Mouse (Mus musculus) intestine, postnatal 0 days (tissue): ENCODE data around the gene Wdr31. TPM values are rescaled to one million over a fixed set of nuclear protein-coding genes. Genes with fewer than 3 reads are reported as not detected.
A peak's percentile ranks its signal among the peaks of the same experiment; 100 is the strongest.

Experiments
- ATAC-seq: fragments of 200-750 bp; cut with Nextera tagmentation; 2 replicates; pipeline ENCODE4 v1.8.0; 2017; ENCODE audit warnings: mild to moderate bottlenecking, moderate TSS enrichment, moderate library complexity
- H3K27ac ChIP-seq: fragments of 300-500 bp; sonication (generic); 2 replicates; pipeline ENCODE4 v1.5.1; 2014; ENCODE audit warnings: mild to moderate bottlenecking, low read depth, low read length, moderate library complexity
- H3K27me3 ChIP-seq: fragments of 300-500 bp; sonication (generic); replicated peaks from 2 replicates; pipeline ENCODE4 v1.6.1; 2014; ENCODE audit warnings: low read length, mixed read lengths; ENCODE audit not compliant: control insufficient read depth, insufficient read depth
- H3K36me3 ChIP-seq: fragments of 300-500 bp; sonication (generic); 2 replicates; pipeline ENCODE4 v1.6.1; 2014; ENCODE audit warnings: mild to moderate bottlenecking, moderate library complexity; ENCODE audit not compliant: control insufficient read depth, insufficient read depth
- H3K4me1 ChIP-seq: fragments of 300-500 bp; sonication (generic); replicated peaks from 2 replicates; pipeline ENCODE4 v1.6.1; 2014; ENCODE audit warnings: antibody characterized with exemption, low read length, mixed read lengths; ENCODE audit not compliant: control insufficient read depth, insufficient read depth
- H3K4me2 ChIP-seq: fragments of 300-500 bp; sonication (generic); replicated peaks from 2 replicates; pipeline ENCODE4 v1.6.1; 2014; ENCODE audit warnings: low read depth, mild to moderate bottlenecking, moderate library complexity
- H3K4me3 ChIP-seq: fragments of 300-500 bp; sonication (generic); 2 replicates; pipeline ENCODE4 v1.5.1; 2014; ENCODE audit warnings: low read depth, low read length
- H3K9ac ChIP-seq: fragments of 300-500 bp; sonication (generic); 2 replicates; pipeline ENCODE4 v1.6.1; 2014; ENCODE audit warnings: mild to moderate bottlenecking, low read depth, low read length
- H3K9me3 ChIP-seq: fragments of 300-500 bp; sonication (generic); 2 replicates; pipeline ENCODE4 v1.6.1; 2016; ENCODE audit warnings: mixed run types; ENCODE audit not compliant: control insufficient read depth
- CTCF ChIP-seq: sonication (generic); IDR thresholded peaks from 2 replicates; pipeline ENCODE4 v1.5.1; 2016; ENCODE audit warnings: low read depth, mild to moderate bottlenecking, control low read depth, antibody characterized with exemption, moderate library complexity
- WGBS: fragments of 180-500 bp; shearing (Covaris S2); extraction: QIAGEN DNeasy Blood & Tissue Kit; methylation state at CpG from one replicate; pipeline ENCODE4 v1.1.7; 2014; 5-methylcytosine and 5-hydroxymethylcytosine counted together
- polyA plus RNA-seq: library from polyadenylated mRNA; unstranded; fragments of >200 nt; fragmentation: Nextera tagmentation; extraction: Ambion mirVana; gene quantifications from 2 replicates; pipeline ENCODE4 v1.2.1, GENCODE M21; 2015

The Wdr31 gene
- polyA plus RNA-seq, 1 experiment from 2014 or later: 1.8 TPM

DNA sequence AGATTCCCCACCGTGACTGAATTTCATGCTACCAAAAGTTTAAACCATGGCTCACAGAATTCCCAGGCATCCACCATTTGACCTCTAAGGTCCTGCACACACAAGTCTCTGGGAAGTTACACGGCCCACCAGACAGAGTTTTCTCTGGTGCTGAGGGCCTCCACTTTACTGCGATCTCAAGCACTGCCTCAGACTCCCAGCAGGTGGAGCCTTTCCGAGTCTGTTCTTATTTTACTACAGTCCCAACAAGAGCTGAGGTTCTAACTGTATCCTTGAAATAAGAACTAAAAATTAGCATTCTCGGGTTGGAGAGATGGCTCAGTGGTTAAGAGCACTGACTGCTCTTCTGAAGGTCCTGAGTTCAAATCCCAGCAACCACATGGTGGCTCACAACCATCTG is 15.7 kb downstream of the Wdr31 start:
- H3K4me2 ChIP-seq: no peak overlapping the region
- H3K27ac ChIP-seq: no peak overlapping the region
- peak; percentile 74 for TF ChIP-seq CTCF
- no peaks in the 10 kb centered on the region; the same call in 1 of the 2 replicates for H3K36me3 ChIP-seq
- H3K4me3 ChIP-seq: no peak overlapping the region
- H3K4me1 ChIP-seq: no peaks in the 10 kb centered on the region
- peak; percentile 59; the same call in 1 of the 2 replicates for ATAC-seq
- H3K9ac ChIP-seq: no peak overlapping the region
- no peaks in the 10 kb centered on the region for H3K9me3 ChIP-seq
- H3K27me3 ChIP-seq: no peaks in the 10 kb centered on the region
- WGBS: 54% methylated on average over 5 of the region's 5 CpGs

DNA sequence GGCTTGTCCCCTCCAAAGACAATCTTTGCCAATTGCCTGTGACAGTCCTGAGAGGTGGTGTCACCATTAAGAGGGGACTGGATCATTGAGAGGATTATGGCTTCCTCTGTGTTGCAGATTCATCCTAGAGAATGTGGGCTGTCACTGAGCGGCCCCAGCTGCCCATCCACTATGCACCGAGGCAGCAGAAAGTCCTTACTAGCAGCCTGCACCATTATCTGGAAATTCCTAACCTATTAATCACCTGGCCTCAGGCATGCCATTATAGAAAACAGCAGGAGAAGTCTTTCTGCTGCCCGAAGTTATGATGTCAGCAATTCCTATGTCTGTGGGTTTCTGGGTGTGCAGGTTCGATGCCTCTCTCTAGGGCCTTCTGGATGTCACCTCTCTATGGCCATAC is 29.7 kb downstream of the Wdr31 start:
- WGBS: 65% methylated on average over 4 of the region's 4 CpGs
- Histone ChIP-seq H3K4me2 (no peak overlapping the region), H3K9ac (no peak overlapping the region), H3K9me3 (no peaks in the 10 kb centered on the region), H3K4me1 (no peaks in the 10 kb centered on the region; the same call in 1 of the 2 replicates), H3K27me3 (no peaks in the 10 kb centered on the region), H3K27ac (no peak overlapping the region), H3K4me3 (no peak overlapping the region), H3K36me3 (no peaks in the 10 kb centered on the region)
- no peak for ATAC-seq
- TF ChIP-seq CTCF: no peak

DNA sequence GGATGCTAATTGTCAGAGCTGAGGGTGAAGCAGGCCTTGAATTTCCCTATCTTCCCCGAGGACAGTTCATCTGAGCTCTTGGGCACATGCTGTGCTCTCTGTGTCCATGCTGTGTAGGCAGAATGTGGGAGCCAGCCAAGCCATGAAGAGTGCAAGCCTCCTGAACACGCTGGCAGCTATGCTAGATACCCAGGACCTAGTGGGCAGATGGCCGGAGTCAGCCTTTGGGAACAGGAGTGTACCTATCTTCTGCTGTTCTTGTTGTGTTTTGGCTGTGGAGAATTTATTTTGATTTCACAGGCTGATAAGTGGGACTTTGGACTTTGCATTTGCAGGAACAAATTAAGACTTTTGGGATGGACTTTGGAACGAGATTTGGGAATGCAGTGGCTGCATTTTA is 30.2 kb downstream of the Wdr31 start:
- no peak for TF ChIP-seq CTCF
- no peaks in the 10 kb centered on the region for H3K27me3 ChIP-seq
- no peaks in the 10 kb centered on the region for H3K9me3 ChIP-seq
- no peaks in the 10 kb centered on the region for H3K36me3 ChIP-seq
- no peak overlapping the region for H3K4me3 ChIP-seq
- ATAC-seq: no peak
- H3K27ac ChIP-seq: no peak overlapping the region
- H3K9ac ChIP-seq: no peak overlapping the region
- 73% methylated on average over 4 of the region's 4 CpGs for WGBS
- no peaks in the 10 kb centered on the region; the same call in 1 of the 2 replicates for H3K4me1 ChIP-seq
- no peak overlapping the region for H3K4me2 ChIP-seq

- Histone ChIP-seq H3K27me3 (no peaks in the 10 kb centered on the region), H3K4me2 (no peak overlapping the region), H3K4me1 (no peaks in the 10 kb centered on the region; the same call in 1 of the 2 replicates), H3K36me3 (no peaks in the 10 kb centered on the region), H3K9ac (no peak overlapping the region), H3K4me3 (no peak overlapping the region), H3K27ac (no peak overlapping the region), H3K9me3 (no peaks in the 10 kb centered on the region)
- WGBS: 60% methylated on average over 4 of the region's 4 CpGs
- ATAC-seq: no peak
- no peak for TF ChIP-seq CTCF
These were observed 30.9 kb downstream of the Wdr31 start for GRCm38 (mm10) chr4:62439793-62440192.

- no peaks in the 10 kb centered on the region for H3K27me3 ChIP-seq
- no peak overlapping the region for H3K27ac ChIP-seq
- H3K4me2 ChIP-seq: no peak overlapping the region
- no peak overlapping the region for H3K4me3 ChIP-seq
- 63% methylated on average over 7 of the region's 7 CpGs for WGBS
- no peaks in the 10 kb centered on the region for H3K36me3 ChIP-seq
- H3K9me3 ChIP-seq: no peaks in the 10 kb centered on the region
- no peak for TF ChIP-seq CTCF
- no peak for ATAC-seq
- H3K4me1 ChIP-seq: no peaks in the 10 kb centered on the region; the same call in 1 of the 2 replicates
- no peak overlapping the region for H3K9ac ChIP-seq
These were observed 32.8 kb downstream of the Wdr31 start for GRCm38 (mm10) chr4:62437871-62438270.

DNA sequence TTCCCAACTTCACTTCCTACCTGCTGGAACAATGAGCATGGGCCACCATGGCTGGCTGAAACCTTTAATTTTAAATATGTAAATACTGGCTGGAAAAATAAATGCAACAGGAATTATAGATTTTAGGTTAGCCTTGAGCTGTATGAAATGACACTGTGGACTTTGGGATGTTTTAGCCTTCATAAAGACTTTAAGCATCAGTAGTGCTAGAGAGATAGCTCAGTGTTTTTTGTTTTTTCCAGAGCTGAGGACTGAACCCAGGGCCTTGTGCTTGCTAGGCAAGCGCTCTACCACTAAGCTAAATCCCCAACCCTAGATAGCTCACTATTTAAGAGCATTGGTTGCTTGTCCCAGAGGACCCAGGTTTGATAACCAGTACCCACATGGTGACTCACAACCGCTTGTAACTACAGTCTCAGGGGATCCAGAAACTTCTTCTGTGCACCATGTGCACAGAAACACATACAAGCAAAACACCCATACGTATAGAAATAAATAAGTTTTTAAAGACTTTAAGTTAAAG is 33.4 kb downstream of the Wdr31 start:
- no peak for ATAC-seq
- 91% methylated on average over 3 of the region's 3 CpGs for WGBS
- H3K9me3 ChIP-seq: no peaks in the 10 kb centered on the region
- no peaks in the 10 kb centered on the region; the same call in 1 of the 2 replicates for H3K4me1 ChIP-seq
- H3K36me3 ChIP-seq: no peaks in the 10 kb centered on the region
- H3K27me3 ChIP-seq: no peaks in the 10 kb centered on the region
- H3K4me3 ChIP-seq: no peak overlapping the region
- no peak overlapping the region for H3K9ac ChIP-seq
- no peak for TF ChIP-seq CTCF
- no peak overlapping the region for H3K27ac ChIP-seq
- no peak overlapping the region for H3K4me2 ChIP-seq

- Histone ChIP-seq H3K4me2 (no peak within 1 kb of the TSS), H3K9me3 (no peaks in the 10 kb centered on the region), H3K27me3 (no peaks in the 10 kb centered on the region), H3K9ac (no peak within 1 kb of the TSS), H3K4me3 (no peak within 1 kb of the TSS), H3K36me3 (no peaks in the 10 kb centered on the region), H3K27ac (no peak within 1 kb of the TSS), H3K4me1 (no peaks in the 10 kb centered on the region; the same call in 1 of the 2 replicates)
- no peak for TF ChIP-seq CTCF
- ATAC-seq: no peak
- WGBS: 85% methylated on average over 6 of the region's 6 CpGs
These were observed 35.6 kb downstream of the Wdr31 start, which contains the start of gene Rnf183 for GRCm38 (mm10) chr4:62435081-62435480. Gene Rnf183, minus strand, starts transcription at chr4:62435252.
